Mouse (Mus musculus): ENCODE data around the gene Cebpzos.
A peak's percentile ranks its signal among the peaks of the same experiment; 100 is the strongest.

The Cebpzos gene

GRCm38 (mm10) chr17:78916369-78916813 is at the start of gene Cebpzos:
Cebpzos (plus strand) TSS chr17:78916500.
- DNase-seq (ENCODE audit: low spot score in 2 of 2), result peak; percentile 92

- DNase-seq (ENCODE audit: low spot score in 2 of 2), result no peak
These were observed 42.4 kb upstream of the Cebpzos start for GRCm38 (mm10) chr17:78873886-78874285.

GRCm38 (mm10) chr17:78881878-78882304 is 34.4 kb upstream of the Cebpzos start:
- DNase-seq (ENCODE audit: low spot score in 2 of 2), result peak; percentile 12 to 28

- peak; percentile 74 to 86 for DNase-seq (ENCODE audit: low spot score in 2 of 2)
These were observed 33.7 kb upstream of the Cebpzos start, which contains the start of gene Eif2ak2 for GRCm38 (mm10) chr17:78882401-78883112. Eif2ak2 (minus strand) TSS chr17:78882573.

GRCm38 (mm10) chr17:78883291-78883690 is 33.0 kb upstream of the Cebpzos start:
- no peak for DNase-seq (ENCODE audit: low spot score in 2 of 2)

GRCm38 (mm10) chr17:78885286-78886065 is 30.8 kb upstream of the Cebpzos start:
- no peak for DNase-seq (ENCODE audit: low spot score in 2 of 2)

GRCm38 (mm10) chr17:78888554-78888953 is 27.7 kb upstream of the Cebpzos start:
- no peak for DNase-seq (ENCODE audit: low spot score in 2 of 2)

- no peak for DNase-seq (ENCODE audit: low spot score in 2 of 2)
These were observed 27.1 kb upstream of the Cebpzos start for GRCm38 (mm10) chr17:78889184-78889583.

GRCm38 (mm10) chr17:78891020-78891419 is 25.3 kb upstream of the Cebpzos start:
- no peak for DNase-seq (ENCODE audit: low spot score in 2 of 2)

- no peak for DNase-seq (ENCODE audit: low spot score in 2 of 2)
These were observed 21.3 kb upstream of the Cebpzos start for GRCm38 (mm10) chr17:78894991-78895390.

- DNase-seq (ENCODE audit: low spot score in 2 of 2), result peak in 1 of 2 experiments; percentile 39
These were observed 20.9 kb upstream of the Cebpzos start for GRCm38 (mm10) chr17:78895394-78895793.

- DNase-seq (ENCODE audit: low spot score in 2 of 2), result no peak
These were observed 13.1 kb upstream of the Cebpzos start for GRCm38 (mm10) chr17:78903158-78903557.

GRCm38 (mm10) chr17:78906892-78907291 is 9.4 kb upstream of the Cebpzos start, which contains the start of gene Sult6b1:
Sult6b1 (minus strand) TSS chr17:78906992.
- no peak for DNase-seq (ENCODE audit: low spot score in 2 of 2)

GRCm38 (mm10) chr17:78909374-78909773 is 6.9 kb upstream of the Cebpzos start:
- no peak for DNase-seq (ENCODE audit: low spot score in 2 of 2)

GRCm38 (mm10) chr17:78912861-78913281 is 3.4 kb upstream of the Cebpzos start:
- DNase-seq (ENCODE audit: low spot score in 2 of 2), result peak in 1 of 2 experiments; percentile 50

- no peak for DNase-seq (ENCODE audit: low spot score in 2 of 2)
These were observed 2.4 kb upstream of the Cebpzos start for GRCm38 (mm10) chr17:78913921-78914320.

GRCm38 (mm10) chr17:78915772-78916171 is 528 bp upstream of the Cebpzos start:
- no peak for DNase-seq (ENCODE audit: low spot score in 2 of 2)

- DNase-seq (ENCODE audit: low spot score in 2 of 2), result no peak
These were observed 599 bp downstream of the Cebpzos start for GRCm38 (mm10) chr17:78916899-78917298.

- no peak for DNase-seq (ENCODE audit: low spot score in 2 of 2)
These were observed 1.4 kb downstream of the Cebpzos start for GRCm38 (mm10) chr17:78917696-78918095.

GRCm38 (mm10) chr17:78935857-78936256 is 19.6 kb downstream of the Cebpzos start:
- DNase-seq (ENCODE audit: low spot score in 2 of 2), result no peak

GRCm38 (mm10) chr17:78936466-78937228 is 20.3 kb downstream of the Cebpzos start, which contains the start of the genes Cebpz and Ndufaf7:
Cebpz (minus strand) TSS chr17:78937066.
Ndufaf7 (plus strand) TSS chr17:78937136.
- DNase-seq (ENCODE audit: low spot score in 2 of 2), result peak; percentile 92 to 99

All from spleen, postnatal 10 days (tissue).